Mouse (Mus musculus) megakaryocyte, embryonic 14.5 days (primary cell): Measurements from ENCODE around the gene Jmjd8.

Experiments
- FLI1 ChIP-seq: IDR thresholded peaks from 2 replicates; pipeline ENCODE4 v1.6.1; 2012; ENCODE audit warnings: low read length, inconsistent platforms, mixed read lengths
- GATA1 ChIP-seq: IDR thresholded peaks from 3 replicates; pipeline ENCODE4 v1.6.1; 2012; ENCODE audit warnings: mixed read lengths, low read length, inconsistent platforms, borderline replicate concordance

GRCm38 (mm10) chr17:25880196-25880910, 51.7 kb downstream of the Jmjd8 start, which contains the start of gene Wfikkn1:
- TF ChIP-seq GATA1 (no peak), FLI1 (no peak)
